Mouse (Mus musculus) small intestine, adult 2 months (tissue): Measurements from ENCODE around the gene Raf1.

ENCODE experiments used
- CTCF ChIP-seq: fragments of 200-500 bp; IDR thresholded peaks from 2 replicates; pipeline ENCODE4 v1.5.1; 2012; ENCODE audit warnings: low read depth, mild to moderate bottlenecking, control low read depth, inconsistent platforms, low read length, moderate library complexity, mixed read lengths; ENCODE audit not compliant: insufficient replicate concordance, insufficient read length; ENCODE audit errors: extremely low read depth
- POLR2A ChIP-seq: fragments of 200-500 bp; IDR thresholded peaks from 2 replicates; pipeline ENCODE4 v1.6.1; 2012; ENCODE audit warnings: low read depth, mild to moderate bottlenecking, control low read depth, inconsistent platforms, low read length, moderate library complexity

DNA sequence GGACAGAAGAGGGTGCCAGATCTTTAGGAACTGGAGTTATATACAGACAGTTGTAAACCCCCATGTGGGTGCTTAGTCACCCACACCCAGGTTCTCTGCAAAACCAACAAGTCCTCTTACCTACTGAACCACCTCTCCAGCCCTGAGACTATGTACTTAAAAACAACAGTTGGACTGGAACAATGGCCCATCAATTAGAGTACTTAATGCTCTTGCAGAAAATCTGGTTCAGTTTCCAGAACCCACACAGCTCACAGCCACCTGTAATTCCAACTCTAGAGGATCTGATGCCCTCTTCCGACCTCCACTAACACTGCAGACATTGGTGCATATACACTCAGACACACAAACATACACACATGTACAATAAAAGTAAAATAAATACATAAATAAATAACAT, 3.7 kb downstream of the Raf1 start:
- TF ChIP-seq CTCF (no peak), POLR2A (no peak)
